Mouse (Mus musculus) erythroblast, embryonic 14.5 days (primary cell): Measurements from ENCODE around the gene Erbb3.

Source experiments
- GATA1 ChIP-seq: IDR thresholded peaks from 2 replicates; pipeline ENCODE4 v1.6.1; 2012; ENCODE audit warnings: low read length, inconsistent platforms, mixed read lengths
- TAL1 ChIP-seq: IDR thresholded peaks from 3 replicates; pipeline ENCODE4 v1.6.1; 2012; ENCODE audit warnings: low read length, inconsistent platforms, mixed read lengths

DNA sequence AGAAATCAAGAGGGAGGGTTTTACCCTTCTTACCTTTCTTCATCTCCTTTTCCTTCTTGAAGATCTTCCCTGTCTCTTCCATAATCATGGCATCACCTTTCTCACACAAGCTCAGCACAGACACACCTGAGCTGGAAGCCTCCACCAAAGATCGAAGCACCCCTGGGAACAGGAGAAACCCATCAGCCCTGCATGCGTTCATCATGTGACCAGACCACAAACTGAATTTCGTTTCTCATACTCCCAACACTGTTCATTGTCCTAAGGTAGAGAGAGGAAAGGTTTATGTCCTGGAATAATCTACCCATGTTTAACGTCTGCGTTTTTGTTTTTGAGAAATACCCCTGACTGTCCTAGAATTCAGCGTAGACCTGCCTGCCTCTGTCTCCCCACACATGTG, 25.9 kb downstream of the Erbb3 start:
- TF ChIP-seq TAL1 = no peak
- TF ChIP-seq GATA1 = no peak
